Mouse (Mus musculus) E14TG2a.4 (cell line): Measurements from ENCODE around the gene Gba2.

Experiments
- CTCF ChIP-seq: conservative IDR thresholded peaks from 2 replicates; pipeline ENCODE4 v1.5.1; 2014; ENCODE audit warnings: low read length
- NANOG ChIP-seq: IDR thresholded peaks from 2 replicates; pipeline ENCODE4 v1.6.1; 2014; ENCODE audit warnings: borderline replicate concordance, low read length, mixed read lengths
- POU5F1 ChIP-seq: IDR thresholded peaks from 2 replicates; pipeline ENCODE4 v1.6.1; 2014; ENCODE audit warnings: low read length, borderline replicate concordance

- TF ChIP-seq CTCF (no peak), POU5F1 (no peak), NANOG (no peak)
These were observed 33.9 kb upstream of the Gba2 start for GRCm38 (mm10) chr4:43612534-43612933.
